27 mouse cellular contexts compared by ENCODE assay signal in the genomic region with DNA sequence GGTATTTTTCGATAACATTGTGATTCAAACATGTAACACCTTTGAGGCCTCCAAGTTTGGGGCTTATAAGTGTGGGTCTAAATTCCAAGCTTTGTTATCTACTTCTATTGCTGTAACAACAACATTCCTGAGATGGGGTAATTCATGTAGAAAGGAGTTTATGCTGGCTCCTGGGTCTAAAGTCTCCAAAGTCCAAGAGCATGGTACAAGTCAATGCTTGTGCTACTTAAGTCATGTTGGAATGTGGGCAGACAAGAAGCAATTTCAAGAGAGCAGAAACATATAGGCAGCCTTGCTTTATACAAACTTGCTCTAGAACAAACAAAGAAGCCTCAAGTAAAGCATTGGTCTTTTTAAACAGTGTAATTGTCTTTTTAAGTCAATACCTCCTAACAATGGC. TPM values are rescaled to one million over a fixed set of nuclear protein-coding genes. Genes with fewer than 3 reads are reported as not detected.
DNase-seq lines count a peak whose midpoint lies in the region; ATAC-seq and TF ChIP-seq lines count a peak whose summit lies in the region.
"Had no signal": no experiment of that assay in that cellular context is flagged by ENCODE, and none has a peak within 500 bp of the region (broad histone marks: within the 10 kb centered on the region; RNA-seq: fewer than 3 reads in every experiment).

No protein-coding gene starts in this region.

- no peak overlapping the region for H3K27ac ChIP-seq in lung, postnatal 0 days (ENCODE audit: low read length)
- H3K27ac ChIP-seq in intestine, postnatal 0 days (ENCODE audit: low read depth, low read length) = peak overlapping the region; percentile 50
- H3K27ac ChIP-seq: embryonic facial prominence, embryonic 15.5 days; forebrain, embryonic 12.5 days; forebrain, embryonic 15.5 days; gastrocnemius, adult 2 months; heart, embryonic 15.5 days; hindbrain, embryonic 10.5 days; hindbrain, embryonic 13.5 days had no signal

- H3K4me3 ChIP-seq in lung, postnatal 0 days (ENCODE audit: low read depth, low read length) = no peak overlapping the region
- no peak overlapping the region for H3K4me3 ChIP-seq in intestine, postnatal 0 days (ENCODE audit: low read depth, low read length)
- H3K4me3 ChIP-seq: embryonic facial prominence, embryonic 15.5 days; forebrain, embryonic 12.5 days; forebrain, embryonic 15.5 days; gastrocnemius, adult 2 months; heart, embryonic 12.5 days; heart, embryonic 15.5 days; hindbrain, embryonic 10.5 days; hindbrain, embryonic 13.5 days had no signal

- no peaks in the 10 kb centered on the region for H3K4me1 ChIP-seq in lung, postnatal 0 days (ENCODE audit: insufficient read depth, low read depth, low read length)
- H3K4me1 ChIP-seq in intestine, postnatal 0 days (replicated peaks; ENCODE audit: control insufficient read depth, insufficient read depth, low read length) = no peaks in the 10 kb centered on the region
- H3K4me1 ChIP-seq: embryonic facial prominence, embryonic 15.5 days; forebrain, embryonic 12.5 days; forebrain, embryonic 15.5 days; heart, embryonic 12.5 days; heart, embryonic 15.5 days; hindbrain, embryonic 10.5 days; hindbrain, embryonic 13.5 days had no signal

- H3K27me3 ChIP-seq in lung, postnatal 0 days (replicated peaks; ENCODE audit: insufficient read depth, low read length) = no peaks in the 10 kb centered on the region
- no peaks in the 10 kb centered on the region for H3K27me3 ChIP-seq in intestine, postnatal 0 days (replicated peaks; ENCODE audit: control insufficient read depth, insufficient read depth, low read length)
- H3K27me3 ChIP-seq: embryonic facial prominence, embryonic 15.5 days; forebrain, embryonic 12.5 days; forebrain, embryonic 15.5 days; heart, embryonic 12.5 days; heart, embryonic 15.5 days; hindbrain, embryonic 13.5 days had no signal

- no peak overlapping the region for H3K9ac ChIP-seq in lung, postnatal 0 days (replicated peaks; ENCODE audit: low read depth)
- H3K9ac ChIP-seq in intestine, postnatal 0 days (ENCODE audit: low read depth, low read length) = no peak overlapping the region
- H3K9ac ChIP-seq: embryonic facial prominence, embryonic 15.5 days; forebrain, embryonic 12.5 days; forebrain, embryonic 15.5 days; heart, embryonic 12.5 days; heart, embryonic 15.5 days; hindbrain, embryonic 13.5 days had no signal

- H3K4me2 ChIP-seq in lung, postnatal 0 days (replicated peaks; ENCODE audit: low read depth, low read length) = no peak overlapping the region
- no peak overlapping the region for H3K4me2 ChIP-seq in intestine, postnatal 0 days (replicated peaks; ENCODE audit: low read depth)
- H3K4me2 ChIP-seq: embryonic facial prominence, embryonic 15.5 days; forebrain, embryonic 12.5 days; forebrain, embryonic 15.5 days; heart, embryonic 12.5 days; heart, embryonic 15.5 days; hindbrain, embryonic 13.5 days had no signal

- TF ChIP-seq EP300 in lung, postnatal 0 days (IDR thresholded peaks at IDR 0.05) = no peak

- 77% methylated on average over 1 of the region's 1 CpGs for WGBS in lung, postnatal 0 days
- 47% methylated on average over 1 of the region's 1 CpGs for WGBS in intestine, postnatal 0 days

- H3K9me3 ChIP-seq in lung, postnatal 0 days (ENCODE audit: low read length) = no peaks in the 10 kb centered on the region
- no peaks in the 10 kb centered on the region for H3K9me3 ChIP-seq in intestine, postnatal 0 days (ENCODE audit: control insufficient read depth)
- H3K9me3 ChIP-seq: embryonic facial prominence, embryonic 15.5 days; forebrain, embryonic 12.5 days; forebrain, embryonic 15.5 days; heart, embryonic 12.5 days; heart, embryonic 15.5 days; hindbrain, embryonic 10.5 days; hindbrain, embryonic 13.5 days had no signal

- DNase-seq in lung, postnatal 0 days (ENCODE audit: low spot score) = peak; percentile 7
- DNase-seq in lung, postnatal 10 days = no peak
- DNase-seq in gonadal fat pad, adult 2 months (ENCODE audit: low read depth) = peak; percentile 23
- no peak for DNase-seq in frontal cortex, adult 2 months (ENCODE audit: extremely low spot score in 1 of 2, low spot score in 1 of 2)
- no peak for DNase-seq in kidney, adult 11 months
- DNase-seq: adrenal gland, adult 2 months; adrenal gland, postnatal 14 days; cerebellum, adult 11 months; cerebellum, adult 2 months; cerebellum, adult 9-11 months; cerebellum, postnatal 25 days; gastrocnemius, adult 2 months; gastrocnemius, postnatal 14 days; heart, adult 18-20 months; heart, postnatal 10 days; heart, postnatal 36 days had no signal

- no peak for TF ChIP-seq CTCF in lung, postnatal 0 days (IDR thresholded peaks at IDR 0.05)
- TF ChIP-seq CTCF in intestine, postnatal 0 days (IDR thresholded peaks at IDR 0.05; ENCODE audit: low read depth) = no peak

- peak; percentile 40 for ATAC-seq in lung, postnatal 0 days
- ATAC-seq in intestine, postnatal 0 days = peak; percentile 93
- ATAC-seq: CD4-positive, CD25-positive, alpha-beta regulatory T cell, adult 4 months; forebrain, embryonic 15.5 days; hindbrain, embryonic 16.5 days had no signal

- no peaks in the 10 kb centered on the region for H3K36me3 ChIP-seq in lung, postnatal 0 days (ENCODE audit: insufficient read depth, low read length)
- no peaks in the 10 kb centered on the region for H3K36me3 ChIP-seq in intestine, postnatal 0 days (ENCODE audit: control insufficient read depth, insufficient read depth)
- H3K36me3 ChIP-seq: embryonic facial prominence, embryonic 15.5 days; forebrain, embryonic 12.5 days; forebrain, embryonic 15.5 days; heart, embryonic 12.5 days; heart, embryonic 15.5 days; hindbrain, embryonic 10.5 days; hindbrain, embryonic 13.5 days had no signal

RNA-seq across cellular contexts. Expression of gene Sstr1, which starts 12.8 kb away (rescaled TPM):
- 0.11 TPM in 1 of 2 replicates, not detected in the other for polyA plus RNA-seq in lung, postnatal 0 days (2015; fragmentation: Nextera tagmentation; extraction: Ambion mirVana)
- polyA plus RNA-seq in gonadal fat pad, adult 2 months (2012; rRNA removed) = 0.99 and 3.7 TPM in 2 replicates
- polyA plus RNA-seq in intestine, postnatal 0 days (2015; fragmentation: Nextera tagmentation; extraction: Ambion mirVana) = 2.7 TPM in 2 replicates
- 12.5 and 17.3 TPM in 2 replicates for polyA plus RNA-seq in frontal cortex, adult 2 months (2012; rRNA removed)
- polyA plus RNA-seq: C2C12; CD4-positive, CD25-positive, alpha-beta regulatory T cell, adult 4 months had no signal

Comparison
In these comparisons a context has a peak if more than half of its experiments do, and no peak if none do; other contexts are left out.
1. DNase-seq: peak in lung, postnatal 0 days (single experiment) and gonadal fat pad, adult 2 months (single experiment); none in lung, postnatal 10 days (single experiment), frontal cortex, adult 2 months (0 of 2) and kidney, adult 11 months (single experiment).